2 mouse cellular contexts compared by ENCODE assay signal in the genomic region with DNA sequence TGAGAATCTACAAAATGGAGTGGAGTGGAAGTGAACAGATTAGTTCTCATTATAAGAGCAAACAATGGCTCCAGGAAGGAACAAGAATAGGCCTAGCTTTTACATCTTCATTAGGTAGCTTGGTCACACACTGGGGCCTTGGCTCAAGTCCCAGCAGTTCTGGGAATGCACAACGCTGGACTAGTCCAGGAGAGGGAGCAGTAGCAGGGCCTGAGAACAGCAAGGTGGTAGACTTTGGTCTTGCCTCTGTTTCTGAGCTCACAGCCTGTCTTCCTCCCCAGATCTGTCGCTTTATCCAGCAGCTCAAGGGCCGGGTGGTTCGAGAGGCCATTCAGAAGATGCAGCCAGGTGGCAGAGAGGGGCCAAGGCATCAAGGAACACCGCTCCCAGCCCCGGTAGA.
TF ChIP-seq lines count a peak whose summit lies in the region.

No protein-coding gene starts in this region.

TF ChIP-seq in CH12.LX, 34 proteins besides CTCF, POLR2A, EP300 and RAD21:
- no peak for TF ChIP-seq ELF1 (IDR thresholded peaks at IDR 0.05; ENCODE audit: low read depth, low read length)
- TF ChIP-seq HCFC1 (IDR thresholded peaks at IDR 0.05; ENCODE audit: low read depth, low read length) = no peak
- no peak for TF ChIP-seq POLR2AphosphoS2 (IDR thresholded peaks at IDR 0.05; ENCODE audit: low read depth, low read length)
- TF ChIP-seq USF1 (IDR thresholded peaks at IDR 0.05; ENCODE audit: low read depth, low read length) = no peak
- no peak for TF ChIP-seq SIN3A (IDR thresholded peaks at IDR 0.05; ENCODE audit: low read length)
- TF ChIP-seq MEF2A (IDR thresholded peaks at IDR 0.05; ENCODE audit: borderline replicate concordance, low read depth, low read length) = no peak
- no peak for TF ChIP-seq ZMIZ1 (IDR thresholded peaks at IDR 0.05; ENCODE audit: low read depth, low read length)
- no peak for TF ChIP-seq ZNF384 (IDR thresholded peaks at IDR 0.05; ENCODE audit: low read depth, low read length)
- TF ChIP-seq ZKSCAN1 (IDR thresholded peaks at IDR 0.05; ENCODE audit: borderline replicate concordance, low read depth, low read length) = no peak
- no peak for TF ChIP-seq MAZ (IDR thresholded peaks at IDR 0.05; ENCODE audit: low read depth, low read length)

TF ChIP-seq in MEL, 35 proteins besides CTCF, POLR2A, EP300 and RAD21:
- TF ChIP-seq KAT2A (conservative IDR thresholded peaks at IDR 0.05; ENCODE audit: low read depth, low read length) = no peak
- no peak for TF ChIP-seq ZMIZ1 (IDR thresholded peaks at IDR 0.05; ENCODE audit: low read depth, low read length)
- TF ChIP-seq SMC3 (IDR thresholded peaks at IDR 0.05; ENCODE audit: low read depth, low read length) = peak; percentile 54
